Mouse (Mus musculus) adrenal gland, adult (tissue): ENCODE measurements around the gene Gm17428.
"Not testable (repeated sequence)": the region's sequence is repeated elsewhere in the genome, so short reads cannot be mapped to it uniquely, and the experiment has no call there.

ENCODE experiments used
- DNase-seq, 2 experiments: peaks; one replicate each; pipeline ENCODE4 v3.0.0; 2022 to 2023; ENCODE audit warnings: low spot score in 1 of 2; ENCODE audit not compliant: inconsistent age in 2 of 2

Gene Gm17428

GRCm38 (mm10) chr14:54950493-54950892 lies 26.2 kb upstream of the Gm17428 start:
- DNase-seq, result no peak

GRCm38 (mm10) chr14:54951587-54951986 lies 25.1 kb upstream of the Gm17428 start:
- no peak for DNase-seq

GRCm38 (mm10) chr14:54953664-54954206 lies 23.0 kb upstream of the Gm17428 start:
- no peak for DNase-seq

- no peak for DNase-seq
Measured at GRCm38 (mm10) chr14:54954474-54954873, 22.3 kb upstream of the Gm17428 start.

GRCm38 (mm10) chr14:54955481-54955880 lies 21.3 kb upstream of the Gm17428 start:
- DNase-seq, result no peak

- DNase-seq, result no peak
Measured at GRCm38 (mm10) chr14:54956533-54956932, 20.2 kb upstream of the Gm17428 start.

- no peak for DNase-seq
Measured at GRCm38 (mm10) chr14:54958503-54958902, 18.2 kb upstream of the Gm17428 start.

GRCm38 (mm10) chr14:54959197-54959596 lies 17.5 kb upstream of the Gm17428 start:
- no peak for DNase-seq

- DNase-seq, result not testable (repeated sequence)
Measured at GRCm38 (mm10) chr14:54959853-54960613, 16.7 kb upstream of the Gm17428 start.

- no peak for DNase-seq
Measured at GRCm38 (mm10) chr14:54960769-54961168, 16.0 kb upstream of the Gm17428 start.

GRCm38 (mm10) chr14:54961487-54961886 lies 15.2 kb upstream of the Gm17428 start:
- DNase-seq, result no peak

- DNase-seq, result no peak
Measured at GRCm38 (mm10) chr14:54962714-54963113, 14.0 kb upstream of the Gm17428 start.

GRCm38 (mm10) chr14:54963727-54964126 lies 13.0 kb upstream of the Gm17428 start:
- DNase-seq, result no peak

GRCm38 (mm10) chr14:54965044-54965443 lies 11.7 kb upstream of the Gm17428 start:
- DNase-seq, result no peak

GRCm38 (mm10) chr14:54965631-54966030 lies 11.1 kb upstream of the Gm17428 start:
- no peak for DNase-seq

GRCm38 (mm10) chr14:54966320-54966977 lies 10.3 kb upstream of the Gm17428 start, which contains the start of gene Myh6:
Gene Myh6 (minus strand): TSS chr14:54966927.
- DNase-seq, result no peak

- DNase-seq, result no peak
Measured at GRCm38 (mm10) chr14:54967874-54968273, 8.9 kb upstream of the Gm17428 start.

- no peak for DNase-seq
Measured at GRCm38 (mm10) chr14:54968344-54968743, 8.4 kb upstream of the Gm17428 start.

GRCm38 (mm10) chr14:54972786-54973185 lies 3.9 kb upstream of the Gm17428 start:
- not testable (repeated sequence) for DNase-seq

- DNase-seq, result no peak
Measured at GRCm38 (mm10) chr14:54974068-54974791, 2.5 kb upstream of the Gm17428 start.

- DNase-seq, result no peak
Measured at GRCm38 (mm10) chr14:54978664-54979063, 1.9 kb downstream of the Gm17428 start.
